Mouse (Mus musculus) Patski (cell line): ENCODE data around the gene Itpr1. TPM values are rescaled to one million over a fixed set of nuclear protein-coding genes. Genes with fewer than 3 reads are reported as not detected.
A peak's percentile ranks its signal among the peaks of the same experiment; 100 is the strongest.

ENCODE experiments used
- ATAC-seq: fragments of 100-300 bp; one replicate; pipeline ENCODE4 v1.8.0; 2021
- CTCF ChIA-PET: fragments of 350-600 bp; sonication (Branson Sonifier 250); formaldehyde crosslinking; loops from one replicate; lab custom pipeline; 2022; ENCODE audit warnings: inconsistent platforms; lab: Charles Lee
- POLR2A ChIA-PET: fragments of 350-600 bp; sonication (Branson Sonifier 250); formaldehyde crosslinking; loops from one replicate; lab custom pipeline; 2022; ENCODE audit warnings: antibody characterized with exemption, inconsistent platforms; lab: Charles Lee
- DNase-seq: peaks from one replicate; pipeline ENCODE4 v3.0.0-alpha.2; 2011; ENCODE audit warnings: low read depth, low spot score
- H3K27me3 ChIP-seq: fragments of 371-371 bp; one replicate; pipeline ENCODE4 v1.5.1; 2021
- CTCF ChIP-seq: fragments of 100-300 bp; IDR thresholded peaks from one replicate; pipeline ENCODE4 v1.5.1; 2021
- in situ Hi-C: fragments of 300-500 bp; cut with MboI; formaldehyde crosslinking; loops from 3 replicates; pipeline ENCODE4 v1.11.1; 2018; ENCODE audit warnings: low pct_unique_long_range_greater_than_20kb, mixed read lengths
- polyA plus RNA-seq: library from polyadenylated mRNA; unstranded; gene quantifications from one replicate; pipeline ENCODE4 v1.2.3, GENCODE M21; 2021

Gene Itpr1
- polyA plus RNA-seq, 1 experiment from 2014 or later = 67.1 TPM

DNA sequence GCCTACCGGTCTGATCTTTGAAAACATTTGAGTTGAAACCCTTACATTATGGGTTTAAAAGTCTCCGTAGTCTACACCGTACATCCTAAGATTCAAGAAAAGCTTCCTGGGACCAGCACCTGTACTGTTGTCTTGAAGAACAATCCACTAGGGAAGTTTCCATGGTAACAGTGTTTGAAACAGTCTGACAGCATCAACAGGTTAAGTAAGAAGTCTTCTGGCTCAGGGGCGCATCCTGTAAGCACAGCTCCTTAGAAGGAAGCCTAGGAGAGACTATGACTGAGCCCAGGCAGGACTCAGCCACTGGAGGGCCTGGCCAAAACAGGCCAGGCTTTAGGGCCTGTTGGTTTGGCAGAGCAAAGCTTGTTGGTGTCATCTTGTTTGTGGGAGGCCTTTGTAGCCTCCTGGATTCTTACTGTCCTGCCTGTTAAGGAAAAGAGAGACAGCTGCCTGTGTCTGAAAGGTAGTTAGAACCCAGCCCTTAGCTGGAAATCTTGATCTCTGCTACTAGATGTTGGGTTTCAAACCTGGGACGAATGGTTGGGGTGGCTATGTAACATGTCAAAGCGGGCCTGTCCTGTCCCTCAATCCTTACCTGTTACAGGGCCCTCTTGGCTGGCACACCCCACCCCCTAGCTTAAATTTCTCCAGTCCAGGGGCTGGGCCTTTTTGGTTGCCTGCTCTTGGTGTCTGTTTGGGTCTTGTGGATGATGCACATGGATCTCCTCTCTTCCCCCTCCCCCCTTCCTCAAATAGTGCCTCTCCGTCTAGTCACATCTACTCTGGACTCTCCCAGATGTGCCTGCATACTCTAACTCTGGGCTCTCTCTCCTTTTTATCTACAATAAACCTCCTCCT, 242.3 kb downstream of the Itpr1 start:
- ChIA-PET CTCF (interaction anchor here (1.2 kb wide), 2 partner anchors 10 to 206 kb away, joined by 4 read pairs; no protein-coding TSS in a partner anchor), POLR2A (interaction anchor here (5.3 kb wide), 1 partner anchor 205 kb away, joined by 46 read pairs; the partner anchor contains the start of gene Bhlhe40)
- DNase-seq (no peak), ATAC-seq (no peak)
- in situ Hi-C loops = loop anchor here (5.0 kb wide), 2 partner anchors 82 to 207 kb away; partner anchors contain the start of gene Bhlhe40
- no peaks in the 10 kb centered on the region for H3K27me3 ChIP-seq
- no peak for TF ChIP-seq CTCF

DNA sequence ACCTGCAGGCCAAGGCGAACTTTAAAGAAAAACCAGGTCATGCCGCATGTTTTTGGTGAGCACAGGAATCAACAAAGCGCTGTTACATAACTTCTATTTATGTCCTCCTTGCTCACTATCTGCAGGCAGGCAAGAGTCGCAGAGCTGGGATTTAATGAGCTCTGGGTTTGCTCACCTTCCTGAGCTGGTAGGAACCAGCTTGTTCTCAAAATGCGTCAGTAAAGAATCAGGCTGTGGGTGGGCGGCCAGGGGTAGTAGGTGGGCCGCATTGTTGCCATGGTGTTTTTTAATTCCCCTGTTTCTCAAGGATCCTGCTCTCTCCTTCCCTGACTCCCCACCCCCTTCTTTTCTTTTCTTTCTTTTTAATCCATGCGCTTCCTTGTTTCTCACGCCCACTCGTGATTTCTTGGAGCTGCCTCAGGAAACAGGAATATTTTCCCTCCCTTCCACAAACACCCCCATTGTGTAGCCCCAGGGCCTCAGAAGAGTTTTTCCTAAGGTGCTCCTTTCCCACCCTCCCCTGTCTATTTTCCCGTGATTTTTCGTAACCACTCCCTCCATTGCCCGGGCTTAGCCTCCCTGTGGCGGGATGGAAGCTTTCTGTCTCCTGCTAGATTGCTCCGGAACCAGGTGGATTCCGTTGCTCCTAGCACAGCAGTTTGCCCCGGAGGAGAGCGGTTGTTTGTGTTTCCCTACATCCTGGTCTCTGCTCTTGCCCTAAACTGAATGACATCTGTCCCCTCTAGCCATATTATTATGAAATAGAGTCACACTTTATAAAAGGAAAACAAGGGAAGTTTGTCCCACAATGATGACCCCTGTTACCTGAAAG, 243.6 kb downstream of the Itpr1 start:
- H3K27me3 ChIP-seq = no peaks in the 10 kb centered on the region
- DNase-seq (no peak), ATAC-seq (no peak)
- CTCF ChIA-PET = interaction anchor here (0.7 to 4.7 kb wide), 7 partner anchors 8 to 282 kb away, joined by 3 to 32 read pairs (median 4); partner anchors contain the start of gene Bhlhe40
- TF ChIP-seq CTCF = no peak
- in situ Hi-C loops = loop anchor here (5.0 kb wide), 2 partner anchors 81 to 206 kb away; partner anchors contain the start of gene Bhlhe40
- POLR2A ChIA-PET = interaction anchor here (0.5 to 5.3 kb wide), 3 partner anchors 11 to 204 kb away, joined by 3 to 46 read pairs (median 12); partner anchors contain the start of gene Bhlhe40

DNA sequence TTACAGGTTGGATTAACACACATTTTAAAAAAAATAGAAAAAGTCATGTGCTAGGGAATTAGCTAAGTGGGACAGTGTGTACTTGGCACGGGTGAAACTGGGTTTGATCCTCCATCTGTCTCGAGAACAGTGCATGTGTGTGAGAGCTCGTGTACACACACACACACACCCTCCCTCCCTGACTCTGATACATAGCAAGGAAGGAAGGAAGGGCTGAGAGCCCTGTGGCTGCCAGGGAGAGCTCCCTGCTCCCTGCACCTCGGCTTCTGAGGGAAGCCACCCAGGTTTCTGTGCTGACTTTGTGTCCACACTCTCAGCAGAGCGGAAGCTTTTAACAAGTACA, 244.1 kb downstream of the Itpr1 start:
- no peaks in the 10 kb centered on the region for H3K27me3 ChIP-seq
- in situ Hi-C loops = loop anchor here (5.0 kb wide), 2 partner anchors 80 to 205 kb away; partner anchors contain the start of gene Bhlhe40
- no peak for TF ChIP-seq CTCF
- DNase-seq (no peak), ATAC-seq (peak; percentile 36)
- CTCF ChIA-PET = interaction anchor here (0.7 to 4.7 kb wide), 7 partner anchors 9 to 281 kb away, joined by 3 to 32 read pairs (median 4); partner anchors contain the start of gene Bhlhe40
- POLR2A ChIA-PET = interaction anchor here (1.6 to 5.3 kb wide), 3 partner anchors 9 to 204 kb away, joined by 9 to 46 read pairs (median 12); partner anchors contain the start of gene Bhlhe40

DNA sequence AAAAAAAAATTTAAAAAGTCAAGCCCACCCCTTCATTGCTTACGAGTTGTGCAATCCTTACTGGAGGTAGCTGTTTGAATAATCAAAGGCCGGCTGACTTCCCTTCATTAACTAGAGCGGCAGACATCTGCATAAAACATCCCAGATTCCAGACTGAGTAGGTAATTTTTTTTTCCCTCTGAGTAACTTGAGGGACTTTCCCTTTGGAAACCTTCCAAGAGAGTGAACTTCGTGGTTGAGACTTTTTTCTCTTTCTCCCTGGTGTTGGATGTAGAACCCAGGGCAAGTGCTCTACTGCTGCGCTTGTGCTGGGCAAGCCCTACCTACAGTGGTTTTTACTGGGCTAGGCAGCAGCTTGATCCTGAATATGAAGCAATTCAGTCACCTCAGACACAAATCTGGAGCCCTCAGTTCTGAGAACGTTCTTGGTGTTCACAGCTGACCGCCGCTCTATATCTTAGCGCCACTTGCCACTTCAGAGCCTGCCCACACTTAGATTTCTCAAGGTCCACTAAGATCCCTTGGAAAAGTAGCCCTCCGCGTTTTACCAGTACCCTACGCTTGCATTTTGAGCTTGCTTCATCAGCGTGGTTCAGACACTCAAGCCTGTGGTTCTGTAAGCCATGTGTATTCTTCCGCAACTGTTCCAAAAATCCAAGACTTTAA, 244.8 kb downstream of the Itpr1 start:
- ATAC-seq (peak; percentile 60), DNase-seq (no peak)
- H3K27me3 ChIP-seq = no peaks in the 10 kb centered on the region
- in situ Hi-C loops = loop anchor here (5.0 kb wide), 2 partner anchors 80 to 205 kb away; partner anchors contain the start of gene Bhlhe40
- ChIA-PET POLR2A (interaction anchor here (0.6 to 5.3 kb wide), 5 partner anchors 10 to 203 kb away, joined by 3 to 46 read pairs (median 9); partner anchors contain the start of gene Bhlhe40), CTCF (interaction anchor here (0.7 to 4.7 kb wide), 10 partner anchors 11 to 281 kb away, joined by 3 to 32 read pairs (median 4); partner anchors contain the start of gene Bhlhe40)
- TF ChIP-seq CTCF = no peak

DNA sequence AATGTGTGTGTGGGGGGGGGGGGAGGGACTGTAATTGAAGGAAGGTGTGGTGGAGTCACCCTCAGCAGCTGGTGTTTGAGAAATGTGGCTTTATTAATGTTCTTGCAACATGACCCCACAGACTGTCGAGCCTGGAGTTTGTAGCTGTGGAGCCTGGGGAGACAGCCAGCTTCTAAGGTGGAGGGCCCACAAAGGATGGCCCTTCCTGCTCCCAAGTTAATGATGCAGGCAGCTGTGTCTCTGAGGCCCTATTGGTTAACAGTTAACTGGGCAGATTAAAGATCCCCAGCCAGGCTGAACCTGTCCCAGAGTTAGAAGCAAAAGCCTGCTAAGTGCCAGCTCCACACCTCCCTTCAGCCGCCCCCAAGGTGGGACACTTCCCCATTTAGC, 245.3 kb downstream of the Itpr1 start:
- no peak for DNase-seq
- CTCF ChIA-PET = interaction anchor here (1.0 to 4.7 kb wide), 7 partner anchors 11 to 203 kb away, joined by 3 to 32 read pairs (median 4); partner anchors contain the start of gene Bhlhe40
- ATAC-seq = peak; percentile 72
- in situ Hi-C loops = loop anchor here (5.0 kb wide), 2 partner anchors 79 to 204 kb away; partner anchors contain the start of gene Bhlhe40
- POLR2A ChIA-PET = interaction anchor here (0.6 to 5.3 kb wide), 4 partner anchors 10 to 202 kb away, joined by 6 to 46 read pairs (median 10); partner anchors contain the start of gene Bhlhe40
- TF ChIP-seq CTCF = no peak
- H3K27me3 ChIP-seq = no peaks in the 10 kb centered on the region

DNA sequence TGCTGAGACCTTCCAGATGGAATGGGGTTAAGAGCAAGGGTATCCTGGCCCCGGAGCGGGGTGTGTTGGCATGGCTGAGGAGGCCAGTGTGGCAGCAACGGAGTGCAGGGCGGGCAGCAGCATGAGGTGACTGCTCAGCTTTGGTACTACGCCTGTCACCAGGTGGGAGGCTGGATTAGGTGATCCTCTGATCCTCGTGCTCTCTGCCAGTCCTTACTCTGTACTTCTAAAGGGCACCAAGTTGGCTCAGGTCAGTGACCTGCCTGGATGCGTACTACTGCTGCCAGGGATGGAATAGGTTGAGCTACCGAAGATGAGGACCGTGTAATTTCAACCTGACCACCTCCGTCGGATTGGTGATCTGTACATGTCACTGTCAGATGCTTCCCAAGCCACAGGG, 245.9 kb downstream of the Itpr1 start:
- in situ Hi-C loops = loop anchor here (5.0 kb wide), 2 partner anchors 78 to 203 kb away; partner anchors contain the start of gene Bhlhe40
- no peak for DNase-seq
- ATAC-seq = no peak
- TF ChIP-seq CTCF = no peak
- ChIA-PET POLR2A (interaction anchor here (0.8 to 5.3 kb wide), 3 partner anchors 13 to 206 kb away, joined by 4 to 46 read pairs (median 12); partner anchors contain the start of gene Bhlhe40), CTCF (interaction anchor here (1.1 to 4.7 kb wide), 6 partner anchors 8 to 203 kb away, joined by 3 to 32 read pairs (median 8); partner anchors contain the start of gene Bhlhe40)
- no peaks in the 10 kb centered on the region for H3K27me3 ChIP-seq

DNA sequence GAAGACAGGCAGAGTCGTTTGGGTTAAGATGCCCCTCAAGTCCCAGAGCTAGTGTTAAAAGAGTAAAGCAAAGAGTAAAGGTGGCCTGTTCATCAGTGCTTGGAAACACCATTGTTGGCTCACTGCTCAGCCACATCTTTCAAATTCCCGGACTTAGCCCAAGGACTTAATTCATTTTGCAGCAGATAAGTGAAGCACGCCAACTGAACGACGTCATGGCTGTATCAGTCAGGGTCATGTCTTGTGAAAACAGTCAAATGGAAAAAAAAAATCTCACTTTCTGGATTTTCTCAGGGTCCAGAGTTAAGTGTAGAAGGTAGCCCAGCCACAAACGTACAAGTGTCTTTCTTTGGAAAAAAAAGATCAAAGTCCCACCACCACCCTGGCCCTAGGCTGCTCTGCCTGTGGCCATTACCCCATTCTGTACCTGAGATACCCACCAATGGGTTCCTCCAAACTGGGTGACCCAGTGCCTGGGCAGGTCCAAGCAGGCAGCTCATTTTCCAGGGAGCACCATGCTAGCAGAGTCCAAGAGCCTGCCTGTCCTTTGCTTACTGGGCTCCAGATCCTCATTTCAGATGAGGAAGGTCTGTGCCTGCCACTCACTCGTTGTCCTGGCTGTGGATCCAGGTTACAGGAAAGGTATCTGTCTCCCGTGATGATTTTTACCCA, 251.5 kb downstream of the Itpr1 start:
- no peak for DNase-seq
- H3K27me3 ChIP-seq = no peaks in the 10 kb centered on the region
- ChIA-PET CTCF (no interaction called here), POLR2A (interaction anchor here (0.8 kb wide), 1 partner anchor 46 kb away, joined by 4 read pairs; no protein-coding TSS in a partner anchor)
- ATAC-seq = peak; percentile 28
- no peak for TF ChIP-seq CTCF
- in situ Hi-C loops = no loop called here

DNA sequence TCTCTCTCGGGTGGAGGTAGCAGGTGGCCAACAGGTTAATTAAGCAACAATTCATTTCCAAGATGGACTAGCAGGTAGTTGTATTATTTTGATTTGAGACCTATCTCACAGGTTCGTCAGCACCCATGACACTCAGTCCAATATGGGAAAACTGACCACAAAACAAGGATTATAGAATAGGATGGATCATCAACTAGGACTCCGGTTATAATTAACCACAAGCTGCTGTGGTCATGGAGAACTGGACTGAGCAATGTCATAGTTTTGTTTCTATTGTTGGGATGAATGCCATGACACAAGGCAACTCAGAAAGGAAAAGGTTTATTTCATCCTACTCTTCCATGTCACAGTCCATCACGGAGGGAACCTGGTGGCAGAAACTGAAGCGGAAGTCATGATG, 252.3 kb downstream of the Itpr1 start:
- ATAC-seq = peak; percentile 31
- in situ Hi-C loops = no loop called here
- no peaks in the 10 kb centered on the region for H3K27me3 ChIP-seq
- ChIA-PET CTCF (interaction anchor here (1.0 kb wide), 1 partner anchor 19 kb away, joined by 3 read pairs; no protein-coding TSS in a partner anchor), POLR2A (no interaction called here)
- TF ChIP-seq CTCF = no peak
- no peak for DNase-seq
